Comparison of ENCODE assay signal across 8 mouse cellular contexts in genomic region chr12:9029888-9030723, GRCm38 (mm10). TPM values are rescaled to one million over a fixed set of nuclear protein-coding genes. Genes with fewer than 3 reads are reported as not detected.
DNase-seq lines count a peak whose midpoint lies in the region; ATAC-seq and TF ChIP-seq lines count a peak whose summit lies in the region.

TSS of gene Ttc32 (plus strand) at chr12:9029997.

- no peaks in the 10 kb centered on the region for H3K27me3 ChIP-seq in megakaryocyte, embryonic 14.5 days (replicated peaks)

- no peaks in the 10 kb centered on the region for H3K36me3 ChIP-seq in megakaryocyte, embryonic 14.5 days (replicated peaks; ENCODE audit: low read length)

- no peaks in the 10 kb centered on the region for H3K4me1 ChIP-seq in cortical plate, adult 2 months (ENCODE audit: control insufficient read depth, insufficient read depth, low read length)
- H3K4me1 ChIP-seq in megakaryocyte, embryonic 14.5 days = peaks cover 24% of the 10 kb centered on the region

- no peaks in the 10 kb centered on the region for H3K9me3 ChIP-seq in megakaryocyte, embryonic 14.5 days

- ATAC-seq in activated CD4-positive, CD25-positive, alpha-beta regulatory T cell, adult 4 months = peak; percentile 89

- no peak for TF ChIP-seq CTCF in cortical plate, adult 2 months (IDR thresholded peaks at IDR 0.05; ENCODE audit: extremely low read depth, insufficient read depth, low read length)

- peak; percentile 86 for TF ChIP-seq POLR2A in cortical plate, adult 2 months (IDR thresholded peaks at IDR 0.05; ENCODE audit: extremely low read depth, insufficient read depth, low read length)

- DNase-seq in gastrocnemius, adult 8-10 months (ENCODE audit: low spot score in 2 of 2) = peak; percentile 88 to 91
- peak; percentile 93 for DNase-seq in hindlimb bud, embryonic 11.5 days (ENCODE audit: extremely low spot score, low read depth, low spot score)
- DNase-seq in left cerebral cortex, adult 8-10 months (ENCODE audit: low spot score in 2 of 2) = peak; percentile 93 to 97
- DNase-seq in right cerebral cortex, postnatal 10 days (ENCODE audit: low spot score in 2 of 2) = peak; percentile 96
- peak; percentile 95 for DNase-seq in urinary bladder, postnatal 25 days (ENCODE audit: low spot score)

- peak within 1 kb of the TSS; percentile 65 for H3K4me3 ChIP-seq in cortical plate, adult 2 months (ENCODE audit: insufficient read depth, low read length)
- peak within 1 kb of the TSS; percentile 93 for H3K4me3 ChIP-seq in megakaryocyte, embryonic 14.5 days (replicated peaks)

- H3K27ac ChIP-seq in cortical plate, adult 2 months (ENCODE audit: insufficient read depth, low read length) = peak within 1 kb of the TSS; percentile 98

RNA-seq across cellular contexts. Expression of gene Ttc32, which starts in this region (rescaled TPM):
- 10 to 100 TPM in 1 of 2 experiments, 1 to 10 TPM in 1; 9.6 to 12.7 TPM for polyA plus RNA-seq in activated CD4-positive, CD25-positive, alpha-beta regulatory T cell, adult 4 months (2017; shearing (Covaris generic))
- polyA plus RNA-seq in cortical plate, adult 2 months (2012; rRNA removed) = 4.1 and 4.3 TPM in 2 replicates
- total RNA-seq in gastrocnemius, adult 8-10 months (2022) = 10 to 100 TPM; 24.7 to 26.7 (median 25.9) TPM
- total RNA-seq in left cerebral cortex, adult 8-10 months (2022) = 1 to 10 TPM; 2.5 to 4.1 (median 3.8) TPM
- 10.0 and 19.0 TPM in 2 replicates for polyA plus RNA-seq in megakaryocyte, embryonic 14.5 days (2012; ENCODE audit: insufficient read depth, low replicate concordance)

Comparison
In these comparisons a context has a peak if more than half of its experiments do, and no peak if none do; other contexts are left out.
1. Peak in every context shown above with its lines: DNase-seq, ATAC-seq, H3K4me3 ChIP-seq and H3K27ac ChIP-seq.
2. RNA of gene Ttc32 (total RNA-seq): 24.7 to 26.7 TPM in gastrocnemius, adult 8-10 months; 2.5 to 4.1 TPM in left cerebral cortex, adult 8-10 months; every median in the first group is over 4 times any median in the second.